Mouse (Mus musculus) neural tube, embryonic 12.5 days (tissue): ENCODE measurements around the gene Slc22a21. TPM values are rescaled to one million over a fixed set of nuclear protein-coding genes. Genes with fewer than 3 reads are reported as not detected.

Experiments used
- ATAC-seq: fragments of 200-750 bp; cut with Nextera tagmentation; 2 replicates; pipeline ENCODE4 v1.8.0; 2017; ENCODE audit warnings: low read depth, mild to moderate bottlenecking, moderate TSS enrichment, moderate library complexity; ENCODE audit not compliant: low FRiP score
- H3K27ac ChIP-seq: fragments of 300-500 bp; sonication (generic); 2 replicates; pipeline ENCODE4 v1.5.1; 2016
- H3K27me3 ChIP-seq: fragments of 300-500 bp; sonication (generic); replicated peaks from 2 replicates; pipeline ENCODE4 v1.6.1; 2016; ENCODE audit warnings: mild to moderate bottlenecking
- H3K36me3 ChIP-seq: fragments of 300-500 bp; sonication (generic); 2 replicates; pipeline ENCODE4 v1.6.1; 2016; ENCODE audit warnings: mild to moderate bottlenecking
- H3K4me1 ChIP-seq: fragments of 300-500 bp; sonication (generic); 2 replicates; pipeline ENCODE4 v1.6.1; 2016
- H3K4me2 ChIP-seq: fragments of 300-500 bp; sonication (generic); replicated peaks from 2 replicates; pipeline ENCODE4 v1.6.1; 2016; ENCODE audit warnings: mild to moderate bottlenecking
- H3K4me3 ChIP-seq: fragments of 300-500 bp; sonication (generic); 2 replicates; pipeline ENCODE4 v1.5.1; 2016
- H3K9ac ChIP-seq: fragments of 300-500 bp; sonication (generic); 2 replicates; pipeline ENCODE4 v1.6.1; 2016; ENCODE audit warnings: mild to moderate bottlenecking
- H3K9me3 ChIP-seq: fragments of 300-500 bp; sonication (generic); 2 replicates; pipeline ENCODE4 v1.6.1; 2016; ENCODE audit warnings: mild to moderate bottlenecking
- WGBS: fragments of 180-500 bp; shearing (Covaris S2); methylation state at CpG from one replicate; pipeline ENCODE4 v1.1.7; 2016; 5-methylcytosine and 5-hydroxymethylcytosine counted together
- polyA plus RNA-seq: library from polyadenylated mRNA; unstranded; fragments of >200 nt; fragmentation: Nextera tagmentation; extraction: Ambion mirVana; gene quantifications from 2 replicates; pipeline ENCODE4 v1.2.1, GENCODE M21; 2016

The Slc22a21 gene
- polyA plus RNA-seq, 1 experiment from 2014 or later: 2.3 TPM

- no peak overlapping the region for H3K9ac ChIP-seq
- no peaks in the 10 kb centered on the region for H3K4me1 ChIP-seq
- no peak overlapping the region for H3K4me2 ChIP-seq
- H3K4me3 ChIP-seq: no peak overlapping the region
- ATAC-seq: no peak
- H3K9me3 ChIP-seq: no peaks in the 10 kb centered on the region
- H3K27me3 ChIP-seq: no peaks in the 10 kb centered on the region
- no peaks in the 10 kb centered on the region for H3K36me3 ChIP-seq
- no peak overlapping the region for H3K27ac ChIP-seq
- WGBS: 93% methylated on average over 5 of the region's 5 CpGs
These were observed 53.8 kb downstream of the Slc22a21 start for GRCm38 (mm10) chr11:53926303-53926702.

GRCm38 (mm10) chr11:53918851-53919250 is 61.3 kb downstream of the Slc22a21 start:
- Histone ChIP-seq H3K9me3 (no peaks in the 10 kb centered on the region), H3K4me2 (no peak overlapping the region), H3K27ac (no peak overlapping the region), H3K4me3 (no peak overlapping the region), H3K36me3 (no peaks in the 10 kb centered on the region), H3K9ac (no peak overlapping the region), H3K27me3 (no peaks in the 10 kb centered on the region), H3K4me1 (no peaks in the 10 kb centered on the region)
- ATAC-seq: no peak
- 94% methylated on average over 4 of the region's 4 CpGs for WGBS

- no peak overlapping the region for H3K9ac ChIP-seq
- no peaks in the 10 kb centered on the region for H3K9me3 ChIP-seq
- no peak overlapping the region for H3K4me2 ChIP-seq
- H3K4me1 ChIP-seq: no peaks in the 10 kb centered on the region
- H3K27ac ChIP-seq: no peak overlapping the region
- no peaks in the 10 kb centered on the region for H3K36me3 ChIP-seq
- 84% methylated on average over 4 of the region's 4 CpGs for WGBS
- no peak overlapping the region for H3K4me3 ChIP-seq
- H3K27me3 ChIP-seq: no peaks in the 10 kb centered on the region
- ATAC-seq: no peak
These were observed 69.1 kb downstream of the Slc22a21 start for GRCm38 (mm10) chr11:53911011-53911410.

GRCm38 (mm10) chr11:53908686-53909085 is 71.4 kb downstream of the Slc22a21 start:
- Histone ChIP-seq H3K4me2 (no peak overlapping the region), H3K4me3 (no peak overlapping the region), H3K27ac (no peak overlapping the region), H3K9me3 (no peaks in the 10 kb centered on the region), H3K27me3 (no peaks in the 10 kb centered on the region), H3K36me3 (no peaks in the 10 kb centered on the region), H3K4me1 (no peaks in the 10 kb centered on the region), H3K9ac (no peak overlapping the region)
- WGBS: 95% methylated on average over 8 of the region's 8 CpGs
- no peak for ATAC-seq

GRCm38 (mm10) chr11:53904534-53904925 is 75.6 kb downstream of the Slc22a21 start:
- Histone ChIP-seq H3K9me3 (no peaks in the 10 kb centered on the region), H3K9ac (no peak overlapping the region), H3K27me3 (no peaks in the 10 kb centered on the region), H3K36me3 (no peaks in the 10 kb centered on the region), H3K27ac (no peak overlapping the region), H3K4me1 (no peaks in the 10 kb centered on the region), H3K4me3 (no peak overlapping the region), H3K4me2 (no peak overlapping the region)
- no peak for ATAC-seq
- WGBS: 81% methylated on average over 9 of the region's 9 CpGs

- H3K4me1 ChIP-seq: no peaks in the 10 kb centered on the region
- H3K27me3 ChIP-seq: no peaks in the 10 kb centered on the region
- no peaks in the 10 kb centered on the region for H3K36me3 ChIP-seq
- no peak for ATAC-seq
- no peak overlapping the region for H3K4me2 ChIP-seq
- H3K27ac ChIP-seq: no peak overlapping the region
- H3K4me3 ChIP-seq: no peak overlapping the region
- no peaks in the 10 kb centered on the region for H3K9me3 ChIP-seq
- WGBS: 56% methylated on average over 16 of the region's 16 CpGs
- no peak overlapping the region for H3K9ac ChIP-seq
These were observed 76.2 kb downstream of the Slc22a21 start for GRCm38 (mm10) chr11:53903781-53904533.

GRCm38 (mm10) chr11:53902741-53903140 is 77.4 kb downstream of the Slc22a21 start:
- Histone ChIP-seq H3K9ac (no peak overlapping the region), H3K4me2 (no peak overlapping the region), H3K9me3 (no peaks in the 10 kb centered on the region), H3K36me3 (no peaks in the 10 kb centered on the region), H3K27me3 (no peaks in the 10 kb centered on the region), H3K27ac (no peak overlapping the region), H3K4me1 (no peaks in the 10 kb centered on the region), H3K4me3 (no peak overlapping the region)
- 91% methylated on average over 14 of the region's 14 CpGs for WGBS
- ATAC-seq: no peak

- Histone ChIP-seq H3K27me3 (no peaks in the 10 kb centered on the region), H3K9ac (no peak overlapping the region), H3K36me3 (no peaks in the 10 kb centered on the region), H3K4me2 (no peak overlapping the region), H3K9me3 (no peaks in the 10 kb centered on the region), H3K27ac (no peak overlapping the region), H3K4me1 (no peaks in the 10 kb centered on the region), H3K4me3 (no peak overlapping the region)
- 67% methylated on average over 1 of the region's 1 CpGs for WGBS
- no peak for ATAC-seq
These were observed 79.1 kb downstream of the Slc22a21 start for GRCm38 (mm10) chr11:53900991-53901390.

GRCm38 (mm10) chr11:53899981-53900380 is 80.2 kb downstream of the Slc22a21 start:
- ATAC-seq: no peak
- Histone ChIP-seq H3K4me3 (no peak overlapping the region), H3K36me3 (no peaks in the 10 kb centered on the region), H3K4me1 (no peaks in the 10 kb centered on the region), H3K27ac (no peak overlapping the region), H3K9me3 (no peaks in the 10 kb centered on the region), H3K27me3 (no peaks in the 10 kb centered on the region), H3K9ac (no peak overlapping the region), H3K4me2 (no peak overlapping the region)
- WGBS: 90% methylated on average over 6 of the region's 6 CpGs

Other genes starting within 250 kb of the Slc22a21 start
- gene Irf1, start 210.3 kb downstream of the Slc22a21 start, polyA plus RNA-seq: 3.3 and 4.5 TPM in 2 replicates
- not detected in 2 replicates for gene Gm17334, start 207.1 kb downstream of the Slc22a21 start, polyA plus RNA-seq
- gene Gm12216, start 121.1 kb downstream of the Slc22a21 start, polyA plus RNA-seq: 0.19 TPM in 1 of 2 replicates, not detected in the other
- 7.4 and 7.6 TPM in 2 replicates for gene Slc22a5, start 88.7 kb downstream of the Slc22a21 start, polyA plus RNA-seq
- 1.5 and 2.3 TPM in 2 replicates for gene Slc22a4, start 47.8 kb upstream of the Slc22a21 start, polyA plus RNA-seq
- 46.1 and 51.4 TPM in 2 replicates for gene Pdlim4, start 88.7 kb upstream of the Slc22a21 start, polyA plus RNA-seq
- gene P4ha2, start 119.8 kb upstream of the Slc22a21 start, polyA plus RNA-seq: 15.2 and 17.3 TPM in 2 replicates